Mouse (Mus musculus) CH12.LX (cell line): ENCODE results near the gene Pabpn1. TPM values are rescaled to one million over a fixed set of nuclear protein-coding genes. Genes with fewer than 3 reads are reported as not detected.

Experiments
- DNase-seq: peaks from one replicate; pipeline ENCODE4 v3.0.0-alpha.2; 2013; ENCODE audit errors: extremely low read depth
- H3K27ac ChIP-seq: 2 replicates; pipeline ENCODE4 v1.5.1; 2012; ENCODE audit warnings: low read depth, mild to moderate bottlenecking, control low read depth, moderate library complexity; ENCODE audit not compliant: insufficient read depth
- H3K27me3 ChIP-seq: replicated peaks from 2 replicates; pipeline ENCODE3; 2012; ENCODE audit warnings: inconsistent platforms
- H3K36me3 ChIP-seq, 2 experiments: replicated peaks in 1 of 2; 2 replicates each; pipeline versions ENCODE3 to v1.6.1; 2012; ENCODE audit warnings: inconsistent platforms in 1 of 2, low read length in 1 of 2, mild to moderate bottlenecking in 1 of 2, mixed read lengths in 1 of 2, moderate library complexity in 1 of 2; ENCODE audit not compliant: control insufficient read depth in 1 of 2, insufficient read depth in 1 of 2
- H3K4me1 ChIP-seq, 2 experiments: 2 replicates each; pipeline ENCODE4 v1.6.1; 2012; ENCODE audit warnings: inconsistent platforms in 1 of 2, moderate library complexity in 1 of 2; ENCODE audit not compliant: insufficient read depth in 2 of 2, control insufficient read depth in 1 of 2
- H3K4me2 ChIP-seq: 2 replicates; pipeline ENCODE4 v1.6.1; 2012; ENCODE audit warnings: low read depth, mild to moderate bottlenecking, control low read depth; ENCODE audit not compliant: poor library complexity, insufficient read depth, severe bottlenecking
- H3K4me3 ChIP-seq, 3 experiments: fragments of 150-350 bp in 1 of 3; sonication (generic) in 1 of 3; replicated peaks in 1 of 3; 2 replicates each; pipeline versions ENCODE3 to v1.5.1; 2011 to 2012; ENCODE audit warnings: low read depth in 2 of 3, low read length in 2 of 3, mild to moderate bottlenecking in 2 of 3, moderate library complexity in 2 of 3, control low read depth in 1 of 3, improper control_type of control experiment in 1 of 3, inconsistent platforms in 1 of 3, mixed read lengths in 1 of 3; ENCODE audit not compliant: poor library complexity in 1 of 3
- H3K79me2 ChIP-seq: replicated peaks from 2 replicates; pipeline ENCODE4 v1.6.1; 2012; ENCODE audit warnings: mild to moderate bottlenecking, moderate library complexity; ENCODE audit not compliant: control insufficient read depth, poor library complexity, insufficient read depth, severe bottlenecking; ENCODE audit errors: extremely low read depth
- H3K9ac ChIP-seq: 2 replicates; pipeline ENCODE4 v1.6.1; 2012; ENCODE audit warnings: low read depth, mild to moderate bottlenecking, control low read depth, moderate library complexity; ENCODE audit not compliant: insufficient read depth
- H3K9me3 ChIP-seq: replicated peaks from 2 replicates; pipeline ENCODE3; 2012; ENCODE audit warnings: low read length, inconsistent platforms, mixed read lengths
- CHD1 ChIP-seq: IDR thresholded peaks from 2 replicates; pipeline ENCODE4 v1.6.1; 2012; ENCODE audit warnings: low read depth, low read length, improper control_type of control experiment, inconsistent platforms
- CTCF ChIP-seq, 2 experiments: IDR thresholded peaks in 1 of 2; conservative IDR thresholded peaks in 1 of 2; 2 replicates each; pipeline ENCODE4 v1.5.1; 2011 to 2012; ENCODE audit warnings: low read depth in 2 of 2, low read length in 2 of 2, improper control_type of control experiment in 1 of 2, inconsistent platforms in 1 of 2, mild to moderate bottlenecking in 1 of 2, moderate library complexity in 1 of 2
- E2F4 ChIP-seq: IDR thresholded peaks from 2 replicates; pipeline ENCODE4 v1.6.1; 2011; ENCODE audit warnings: low read depth, low read length, improper control_type of control experiment; ENCODE audit not compliant: insufficient replicate concordance
- ELF1 ChIP-seq: IDR thresholded peaks from 2 replicates; pipeline ENCODE4 v1.6.1; 2014; ENCODE audit warnings: low read depth, mild to moderate bottlenecking, inconsistent platforms, low read length, improper control_type of control experiment
- EP300 ChIP-seq: IDR thresholded peaks from 2 replicates; pipeline ENCODE4 v1.6.1; 2011; ENCODE audit warnings: low read length, improper control_type of control experiment
- ETS1 ChIP-seq: conservative IDR thresholded peaks from 2 replicates; pipeline ENCODE4 v1.6.1; 2012; ENCODE audit warnings: low read depth, mild to moderate bottlenecking, inconsistent platforms, low read length, improper control_type of control experiment, moderate library complexity
- HCFC1 ChIP-seq: IDR thresholded peaks from 2 replicates; pipeline ENCODE4 v1.6.1; 2012; ENCODE audit warnings: low read depth, mild to moderate bottlenecking, inconsistent platforms, low read length, improper control_type of control experiment
- IRF4 ChIP-seq: IDR thresholded peaks from 2 replicates; pipeline ENCODE4 v1.6.1; 2014; ENCODE audit warnings: low read depth, mild to moderate bottlenecking, inconsistent platforms, low read length, improper control_type of control experiment
- JUN ChIP-seq: IDR thresholded peaks from 2 replicates; pipeline ENCODE4 v1.6.1; 2011; ENCODE audit warnings: low read depth, mild to moderate bottlenecking, low read length, improper control_type of control experiment, moderate library complexity; ENCODE audit not compliant: insufficient read depth
- JUND ChIP-seq: conservative IDR thresholded peaks from 2 replicates; pipeline ENCODE4 v1.6.1; 2011; ENCODE audit warnings: low read depth, low read length, improper control_type of control experiment
- KAT2A ChIP-seq: IDR thresholded peaks from 2 replicates; pipeline ENCODE4 v1.6.1; 2012; ENCODE audit warnings: low read length, improper control_type of control experiment, inconsistent platforms; ENCODE audit not compliant: insufficient replicate concordance
- MAFK ChIP-seq: IDR thresholded peaks from 2 replicates; pipeline ENCODE4 v1.6.1; 2011; ENCODE audit warnings: low read length, improper control_type of control experiment; ENCODE audit not compliant: insufficient replicate concordance
- MAZ ChIP-seq: IDR thresholded peaks from 2 replicates; pipeline ENCODE4 v1.6.1; 2012; ENCODE audit warnings: low read depth, mild to moderate bottlenecking, inconsistent platforms, low read length, improper control_type of control experiment, moderate library complexity
- MEF2A ChIP-seq: IDR thresholded peaks from 2 replicates; pipeline ENCODE4 v1.6.1; 2014; ENCODE audit warnings: low read depth, mild to moderate bottlenecking, inconsistent platforms, low read length, improper control_type of control experiment, borderline replicate concordance
- MXI1 ChIP-seq: IDR thresholded peaks from 2 replicates; pipeline ENCODE4 v1.6.1; 2011; ENCODE audit warnings: mild to moderate bottlenecking, low read depth, low read length, improper control_type of control experiment
- MYC ChIP-seq: IDR thresholded peaks from 2 replicates; pipeline ENCODE4 v1.6.1; 2011; ENCODE audit warnings: low read depth, mild to moderate bottlenecking, improper control_type of control experiment, low read length
- NELFE ChIP-seq: IDR thresholded peaks from 2 replicates; pipeline ENCODE4 v1.6.1; 2011; ENCODE audit warnings: low read depth, low read length, improper control_type of control experiment
- NRF1 ChIP-seq: IDR thresholded peaks from 2 replicates; pipeline ENCODE4 v1.6.1; 2014; ENCODE audit warnings: low read depth, mild to moderate bottlenecking, inconsistent platforms, low read length, improper control_type of control experiment, moderate library complexity
- PAX5 ChIP-seq: IDR thresholded peaks from 2 replicates; pipeline ENCODE4 v1.6.1; 2012; ENCODE audit warnings: low read length, inconsistent platforms, mixed read lengths
- RAD21 ChIP-seq: IDR thresholded peaks from 2 replicates; pipeline ENCODE4 v1.6.1; 2011; ENCODE audit warnings: low read depth, mild to moderate bottlenecking, low read length, improper control_type of control experiment, moderate library complexity
- RCOR1 ChIP-seq: conservative IDR thresholded peaks from 2 replicates; pipeline ENCODE4 v1.6.1; 2012; ENCODE audit warnings: low read depth, mild to moderate bottlenecking, inconsistent platforms, low read length, improper control_type of control experiment
- SIN3A ChIP-seq: IDR thresholded peaks from 2 replicates; pipeline ENCODE4 v1.6.1; 2012; ENCODE audit warnings: low read length, improper control_type of control experiment, inconsistent platforms
- SMC3 ChIP-seq: IDR thresholded peaks from 2 replicates; pipeline ENCODE4 v1.6.1; 2011; ENCODE audit warnings: low read depth, low read length, improper control_type of control experiment
- TBP ChIP-seq: conservative IDR thresholded peaks from 2 replicates; pipeline ENCODE4 v1.6.1; 2011; ENCODE audit warnings: low read depth, low read length, improper control_type of control experiment
- TCF12 ChIP-seq: IDR thresholded peaks from 2 replicates; pipeline ENCODE4 v1.6.1; 2014; ENCODE audit warnings: low read depth, mild to moderate bottlenecking, inconsistent platforms, low read length, improper control_type of control experiment
- UBTF ChIP-seq: IDR thresholded peaks from 2 replicates; pipeline ENCODE4 v1.6.1; 2012; ENCODE audit warnings: low read depth, mild to moderate bottlenecking, inconsistent platforms, low read length, improper control_type of control experiment, moderate library complexity
- USF1 ChIP-seq: IDR thresholded peaks from 2 replicates; pipeline ENCODE4 v1.6.1; 2014; ENCODE audit warnings: low read depth, mild to moderate bottlenecking, inconsistent platforms, low read length, improper control_type of control experiment
- USF2 ChIP-seq: conservative IDR thresholded peaks from 2 replicates; pipeline ENCODE4 v1.6.1; 2011; ENCODE audit warnings: low read depth, low read length, improper control_type of control experiment
- ZC3H11A ChIP-seq: IDR thresholded peaks from 2 replicates; pipeline ENCODE4 v1.6.1; 2012; ENCODE audit warnings: low read depth, mild to moderate bottlenecking, inconsistent platforms, low read length, improper control_type of control experiment
- ZKSCAN1 ChIP-seq: IDR thresholded peaks from 2 replicates; pipeline ENCODE4 v1.6.1; 2012; ENCODE audit warnings: low read depth, inconsistent platforms, low read length, improper control_type of control experiment, borderline replicate concordance
- ZMIZ1 ChIP-seq: IDR thresholded peaks from 2 replicates; pipeline ENCODE4 v1.6.1; 2012; ENCODE audit warnings: low read depth, mild to moderate bottlenecking, inconsistent platforms, low read length, improper control_type of control experiment
- dilution Hi-C: fragments of 300-500 bp; cut with MboI; formaldehyde crosslinking; loops from 2 replicates; pipeline ENCODE4 v1.14.3; 2020; ENCODE audit warnings: low sequenced_read_pairs; ENCODE audit not compliant: extremely low pct_unique_long_range_greater_than_20kb, extremely low pct_ligation_motif_present
- in situ Hi-C: fragments of 300-500 bp; cut with MboI; formaldehyde crosslinking; loops from 3 replicates; pipeline ENCODE4 v1.14.3; 2019; ENCODE audit warnings: low sequenced_read_pairs, low pct_ligation_motif_present, low pct_unique_long_range_greater_than_20kb, mixed read lengths
- polyA plus RNA-seq: library from polyadenylated mRNA; unstranded; fragments of >175 nt; gene quantifications from 2 replicates; pipeline ENCODE4 v1.2.1, GENCODE M21; 2012; ENCODE audit warnings: low read depth; ENCODE audit not compliant: insufficient read length
- total RNA-seq, 2 experiments: library from RNA; depleted of rRNA; stranded (reverse); fragments of 300-350 nt in 1 of 2; fragments of >200 nt in 1 of 2; gene quantifications; 2 replicates each; pipeline ENCODE4 v1.2.3; 2012 to 2014

Pabpn1 gene
- total and polyA plus RNA-seq, 3 experiments: 56.8 to 275 (median 88.0) TPM

DNA sequence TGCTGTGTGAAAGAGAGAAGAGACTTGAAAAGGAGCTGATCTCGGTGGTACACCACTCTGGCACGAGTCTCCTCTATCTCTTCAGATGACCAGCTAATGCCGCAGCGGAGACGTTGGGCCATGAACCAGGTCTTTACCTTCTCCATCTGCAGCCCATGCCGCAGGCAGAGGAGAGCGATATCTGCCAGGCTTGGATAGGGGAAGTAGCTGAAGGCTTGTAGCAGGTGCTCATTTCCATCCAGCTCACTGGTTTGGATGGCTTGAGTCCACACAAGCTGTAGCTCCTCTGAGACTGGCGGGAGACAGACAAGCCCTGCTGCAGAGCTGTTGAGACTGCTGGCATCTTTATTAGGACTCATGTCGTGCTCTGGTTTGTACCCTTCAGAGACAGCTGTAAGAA, 34.4 kb upstream of the Pabpn1 start:
- H3K36me3 ChIP-seq: peaks cover 0 to 11% of the 10 kb centered on the region in 2 experiments
- in situ Hi-C loops (loop anchor here (10.0 kb wide), 1 partner anchor 157 kb away; the partner anchor contains the start of gene Ngdn), dilution Hi-C loops (no loop called here)
- no peak for DNase-seq
- no peaks in the 10 kb centered on the region for H3K79me2 ChIP-seq
- TF ChIP-seq ZMIZ1 (no peak), E2F4 (no peak), EP300 (no peak), KAT2A (no peak), CTCF (conservative IDR thresholded peaks at IDR 0.05 in 1 of 2, IDR thresholded peaks at IDR 0.05 in 1 of 2; ENCODE audit: low read depth in 2 of 2, low read length in 2 of 2) (no peak), MXI1 (no peak), CHD1 (no peak), SMC3 (no peak), NELFE (no peak), UBTF (no peak), MEF2A (no peak), MAFK (no peak), IRF4 (no peak), USF1 (no peak), TBP (no peak), RCOR1 (no peak), ZKSCAN1 (no peak), SIN3A (no peak), ETS1 (no peak)
- H3K27ac ChIP-seq: no peak overlapping the region
- no peaks in the 10 kb centered on the region for H3K9me3 ChIP-seq
- no peak overlapping the region for H3K9ac ChIP-seq
- no peak overlapping the region for H3K4me3 ChIP-seq
- peaks cover 0 to 8% of the 10 kb centered on the region in 2 experiments; a peak in 2 of 4 replicates for H3K4me1 ChIP-seq
- no peaks in the 10 kb centered on the region for H3K27me3 ChIP-seq
- H3K4me2 ChIP-seq: no peak overlapping the region

GRCm38 (mm10) chr14:54860511-54860910, 31.8 kb upstream of the Pabpn1 start:
- Histone ChIP-seq H3K9ac (no peak overlapping the region), H3K27ac (no peak overlapping the region), H3K4me3 (no peak overlapping the region), H3K36me3 (peaks cover 0 to 11% of the 10 kb centered on the region in 2 experiments), H3K4me1 (peaks cover 0 to 13% of the 10 kb centered on the region in 2 experiments; a peak in 2 of 4 replicates), H3K79me2 (no peaks in the 10 kb centered on the region), H3K9me3 (no peaks in the 10 kb centered on the region), H3K27me3 (no peaks in the 10 kb centered on the region), H3K4me2 (no peak overlapping the region)
- dilution Hi-C loops: no loop called here
- peak; percentile 51 for DNase-seq
- in situ Hi-C loops: no loop called here
- no peak for TF ChIP-seq MYC
- no peak for TF ChIP-seq UBTF
- TF ChIP-seq CTCF (conservative IDR thresholded peaks at IDR 0.05 in 1 of 2, IDR thresholded peaks at IDR 0.05 in 1 of 2; ENCODE audit: low read depth in 2 of 2, low read length in 2 of 2): peak; percentile 71 to 81
- peak; percentile 52 for TF ChIP-seq SMC3
- no peak for TF ChIP-seq MEF2A
- TF ChIP-seq E2F4: no peak
- TF ChIP-seq TCF12: no peak
- no peak for TF ChIP-seq NRF1
- TF ChIP-seq ZC3H11A: no peak
- TF ChIP-seq RAD21: peak; percentile 36
- no peak for TF ChIP-seq ZMIZ1
- no peak for TF ChIP-seq ZKSCAN1
- no peak for TF ChIP-seq JUN
- no peak for TF ChIP-seq SIN3A
- no peak for TF ChIP-seq ELF1
- TF ChIP-seq MAZ: no peak
- no peak for TF ChIP-seq HCFC1
- TF ChIP-seq USF2: no peak
- no peak for TF ChIP-seq PAX5
- TF ChIP-seq RCOR1: no peak
- no peak for TF ChIP-seq JUND
- TF ChIP-seq MAFK: no peak
